Mouse (Mus musculus) C2C12 (cell line): Measurements from ENCODE around the gene Golga1.

ENCODE experiments used
- CEBPB ChIP-seq: IDR thresholded peaks from one replicate; pipeline ENCODE4 v1.6.1; 2011; ENCODE audit warnings: low read depth, mild to moderate bottlenecking, control low read depth, moderate library complexity
- CTCF ChIP-seq: IDR thresholded peaks from one replicate; pipeline ENCODE4 v1.5.1; 2011; ENCODE audit not compliant: control insufficient read depth, insufficient read depth, insufficient read length
- FOSL1 ChIP-seq: IDR thresholded peaks from one replicate; pipeline ENCODE4 v1.8.0; 2011; ENCODE audit warnings: mild to moderate bottlenecking, low read length; ENCODE audit not compliant: poor library complexity, insufficient read depth, severe bottlenecking
- MAX ChIP-seq: IDR thresholded peaks from one replicate; pipeline ENCODE4 v1.6.1; 2011; ENCODE audit warnings: mild to moderate bottlenecking, control low read depth
- MYOG ChIP-seq: IDR thresholded peaks from one replicate; pipeline ENCODE4 v1.6.1; 2011; ENCODE audit not compliant: control insufficient read depth, insufficient read length; ENCODE audit errors: extremely low read depth
- USF1 ChIP-seq: IDR thresholded peaks from one replicate; pipeline ENCODE4 v1.6.1; 2011; ENCODE audit warnings: low read depth, mild to moderate bottlenecking, control low read depth, moderate library complexity

DNA sequence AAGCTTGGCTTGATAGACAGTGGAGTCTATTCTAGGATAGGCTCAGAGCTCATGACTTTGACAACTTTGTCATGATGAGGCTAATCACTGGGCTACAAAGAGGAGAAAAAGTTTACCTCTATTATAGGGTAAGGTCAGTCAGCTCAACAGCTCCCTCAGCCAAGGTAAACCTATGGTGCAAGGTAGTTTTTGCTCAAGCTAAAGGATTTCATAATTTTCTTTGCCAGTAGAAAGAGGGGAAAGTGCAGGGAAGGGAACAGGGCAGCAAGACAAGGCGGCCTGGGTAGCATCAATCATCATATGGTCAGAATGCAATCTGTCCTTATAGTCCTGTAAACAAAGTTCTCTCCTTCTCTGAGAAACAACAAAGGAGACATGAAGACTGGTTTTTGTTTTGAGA is 25.1 kb downstream of the Golga1 start:
- no peak for TF ChIP-seq CTCF
- no peak for TF ChIP-seq MAX
- no peak for TF ChIP-seq USF1
- no peak for TF ChIP-seq CEBPB
- no peak for TF ChIP-seq MYOG
- no peak for TF ChIP-seq FOSL1
